Mouse (Mus musculus) stomach, postnatal 0 days (tissue): ENCODE data around the gene Pycr1.

Experiments
- CTCF ChIP-seq: IDR thresholded peaks from 2 replicates; pipeline ENCODE4 v1.5.1; 2016; ENCODE audit warnings: antibody characterized with exemption, low read depth, mild to moderate bottlenecking, moderate library complexity
- EP300 ChIP-seq: optimal IDR thresholded peaks from 2 replicates; pipeline ENCODE3; 2016; ENCODE audit warnings: antibody characterized with exemption

- TF ChIP-seq EP300 (no peak), CTCF (no peak)
These were observed 29.6 kb downstream of the Pycr1 start for GRCm38 (mm10) chr11:120613976-120614375.
